Mouse (Mus musculus): Measurements from ENCODE around the gene Mcfd2.
"Not testable (repeated sequence)": the region's sequence is repeated elsewhere in the genome, so short reads cannot be mapped to it uniquely, and the experiment has no call there.

Mcfd2 gene

GRCm38 (mm10) chr17:87265792-87266186 is at the start of gene Mcfd2:
Mcfd2 (minus strand) TSS chr17:87265935.
- CTCF ChIA-PET = interaction anchor here in 1 of 4 experiments (0.6 to 1.4 kb wide), 4 partner anchors 17 to 612 kb away, joined by 3 to 9 read pairs (median 4); partner anchors contain the start of gene Ttc7
- POLR2A ChIA-PET = interaction anchor here in 3 of 4 experiments (0.5 to 5.5 kb wide), 23 partner anchors 9 to 708 kb away, joined by 3 to 45 read pairs (median 4); partner anchors contain the start of genes Ttc7 (in 3 of the 3), Calm2 (in 2 of the 3), Cript (in 1 of the 3) and Pigf (in 1 of the 3)

GRCm38 (mm10) chr17:87315021-87315531 is 49.3 kb upstream of the Mcfd2 start:
- ChIA-PET CTCF (interaction anchor here (0.5 to 3.6 kb wide), 62 partner anchors 8 to 634 kb away, joined by 3 to 36 read pairs (median 4); partner anchors contain the start of genes Calm2 (in 2 of the 4) and Ttc7 (in 2 of the 4)), POLR2A (interaction anchor here (0.5 to 4.3 kb wide), 60 partner anchors 11 to 659 kb away, joined by 3 to 44 read pairs (median 4); partner anchors contain the start of genes Calm2 (in 2 of the 4), Ttc7 (in 2 of the 4), Cript (in 1 of the 4) and Mcfd2 (in 1 of the 4))

- ChIA-PET POLR2A (interaction anchor here (0.5 to 4.3 kb wide), 60 partner anchors 11 to 660 kb away, joined by 3 to 44 read pairs (median 4); partner anchors contain the start of genes Calm2 (in 2 of the 4), Ttc7 (in 2 of the 4), Cript (in 1 of the 4) and Mcfd2 (in 1 of the 4)), CTCF (interaction anchor here (0.6 to 3.6 kb wide), 60 partner anchors 9 to 1453 kb away, joined by 3 to 36 read pairs (median 3); partner anchors contain the start of genes Calm2 (in 2 of the 4) and Ttc7 (in 2 of the 4))
Measured at GRCm38 (mm10) chr17:87314530-87314946, 48.8 kb upstream of the Mcfd2 start.

GRCm38 (mm10) chr17:87314121-87314520 is 48.4 kb upstream of the Mcfd2 start:
- ChIA-PET CTCF (interaction anchor here (0.6 to 3.6 kb wide), 45 partner anchors 9 to 1453 kb away, joined by 3 to 36 read pairs (median 4); partner anchors contain the start of genes Calm2 (in 2 of the 4) and Ttc7 (in 1 of the 4)), POLR2A (interaction anchor here in 3 of 4 experiments (0.6 to 4.3 kb wide), 37 partner anchors 14 to 660 kb away, joined by 3 to 44 read pairs (median 4); partner anchors contain the start of genes Calm2 (in 2 of the 3), Ttc7 (in 2 of the 3), Cript (in 1 of the 3) and Msh2 (in 1 of the 3))

GRCm38 (mm10) chr17:87312924-87313870 is 47.5 kb upstream of the Mcfd2 start:
- POLR2A ChIA-PET = interaction anchor here (0.6 to 4.3 kb wide), 10 partner anchors 31 to 289 kb away, joined by 3 to 44 read pairs (median 4); partner anchors contain the start of genes Calm2 (in 2 of the 4) and Ttc7 (in 1 of the 4)
- CTCF ChIA-PET = interaction anchor here in 1 of 4 experiments (0.6 kb wide), 1 partner anchor 1173 kb away, joined by 4 read pairs; no protein-coding TSS in a partner anchor

GRCm38 (mm10) chr17:87312351-87312750 is 46.6 kb upstream of the Mcfd2 start:
- ChIA-PET POLR2A (interaction anchor here in 2 of 4 experiments (1.0 to 1.4 kb wide), 2 partner anchors 9 to 134 kb away, joined by 3 read pairs; no protein-coding TSS in a partner anchor), CTCF (interaction anchor here in 2 of 4 experiments (0.6 to 0.7 kb wide), 3 partner anchors 12 to 1174 kb away, joined by 4 to 7 read pairs (median 4); no protein-coding TSS in a partner anchor)

- POLR2A ChIA-PET = interaction anchor here in 2 of 4 experiments (0.5 to 2.3 kb wide), 3 partner anchors 18 to 347 kb away, joined by 3 to 6 read pairs (median 4); partner anchors contain the start of gene Calm2 (in 1 of the 2)
- CTCF ChIA-PET = no interaction called here
Measured at GRCm38 (mm10) chr17:87310497-87310896, 44.8 kb upstream of the Mcfd2 start.

- ChIA-PET CTCF (interaction anchor here in 1 of 4 experiments (0.6 kb wide), 1 partner anchor 42 kb away, joined by 3 read pairs; no protein-coding TSS in a partner anchor), POLR2A (interaction anchor here in 2 of 4 experiments (0.8 to 2.3 kb wide), 5 partner anchors 14 to 105 kb away, joined by 3 to 6 read pairs (median 3); partner anchors contain the start of gene Ttc7 (in 1 of the 2))
Measured at GRCm38 (mm10) chr17:87309073-87309788, 43.5 kb upstream of the Mcfd2 start.

GRCm38 (mm10) chr17:87306746-87307145 is 41.0 kb upstream of the Mcfd2 start:
- POLR2A ChIA-PET = interaction anchor here in 1 of 4 experiments (1.2 kb wide), 1 partner anchor 43 kb away, joined by 3 read pairs; no protein-coding TSS in a partner anchor
- CTCF ChIA-PET = no interaction called here

- ChIA-PET CTCF (no interaction called here), POLR2A (interaction anchor here in 1 of 4 experiments (1.0 kb wide), 1 partner anchor 307 kb away, joined by 4 read pairs; no protein-coding TSS in a partner anchor)
Measured at GRCm38 (mm10) chr17:87305065-87305464, 39.3 kb upstream of the Mcfd2 start.

GRCm38 (mm10) chr17:87304151-87304894 is 38.6 kb upstream of the Mcfd2 start:
- POLR2A ChIA-PET = interaction anchor here in 2 of 4 experiments (1.0 to 1.1 kb wide), 2 partner anchors 11 to 307 kb away, joined by 4 read pairs; no protein-coding TSS in a partner anchor
- CTCF ChIA-PET = interaction anchor here in 1 of 4 experiments (1.1 kb wide), 1 partner anchor 10 kb away, joined by 3 read pairs; no protein-coding TSS in a partner anchor

- ChIA-PET POLR2A (interaction anchor here in 1 of 4 experiments (0.6 kb wide), 1 partner anchor 267 kb away, joined by 3 read pairs; no protein-coding TSS in a partner anchor), CTCF (interaction anchor here in 2 of 4 experiments (0.5 to 0.7 kb wide), 3 partner anchors 23 to 269 kb away, joined by 3 read pairs; no protein-coding TSS in a partner anchor)
Measured at GRCm38 (mm10) chr17:87302014-87302794, 36.5 kb upstream of the Mcfd2 start.

GRCm38 (mm10) chr17:87301607-87302006 is 35.9 kb upstream of the Mcfd2 start:
- CTCF ChIA-PET = interaction anchor here in 2 of 4 experiments (0.5 to 0.7 kb wide), 3 partner anchors 24 to 269 kb away, joined by 3 read pairs; no protein-coding TSS in a partner anchor
- POLR2A ChIA-PET = not testable (repeated sequence)

- ChIA-PET CTCF (no interaction called here), POLR2A (interaction anchor here in 2 of 4 experiments (1.0 to 1.2 kb wide), 2 partner anchors 11 to 18 kb away, joined by 3 read pairs; partner anchors contain the start of gene Ttc7 (in 1 of the 2))
Measured at GRCm38 (mm10) chr17:87300340-87300739, 34.6 kb upstream of the Mcfd2 start.

GRCm38 (mm10) chr17:87298944-87299343 is 33.2 kb upstream of the Mcfd2 start:
- POLR2A ChIA-PET = interaction anchor here in 1 of 4 experiments (0.6 to 1.1 kb wide), 3 partner anchors 16 to 331 kb away, joined by 3 to 8 read pairs (median 3); no protein-coding TSS in a partner anchor
- CTCF ChIA-PET = interaction anchor here in 2 of 4 experiments (0.9 to 1.0 kb wide), 3 partner anchors 16 to 467 kb away, joined by 3 to 4 read pairs (median 4); no protein-coding TSS in a partner anchor

All from embryonic stem cell, embryonic (primary cell).